Mouse (Mus musculus) gastrocnemius, adult 2 months (tissue): ENCODE measurements around the gene Cbx4. TPM values are rescaled to one million over a fixed set of nuclear protein-coding genes. Genes with fewer than 3 reads are reported as not detected.

Source experiments
- DNase-seq: peaks from one replicate; pipeline ENCODE4 v3.0.0; 2022
- H3K27ac ChIP-seq: fragments of 200-600 bp; 2 replicates; pipeline ENCODE4 v1.8.1; 2022; ENCODE audit warnings: mild to moderate bottlenecking
- H3K4me3 ChIP-seq: fragments of 200-600 bp; 2 replicates; pipeline ENCODE4 v1.8.1; 2022; ENCODE audit warnings: mild to moderate bottlenecking, moderate library complexity
- CTCF ChIP-seq: fragments of 200-600 bp; IDR thresholded peaks from 2 replicates; pipeline ENCODE4 v1.8.1; 2022; ENCODE audit warnings: antibody characterized with exemption, mild to moderate bottlenecking, moderate library complexity
- intact Hi-C: fragments of 180-260 bp; cut with DNase I; formaldehyde crosslinking; loops from one replicate; pipeline ENCODE4 v1.15.1; 2025
- total RNA-seq, 2 experiments: library from RNA; stranded (reverse); gene quantifications; 2 replicates each; pipeline ENCODE4 v1.2.3; 2021

The Cbx4 gene
- total RNA-seq, 2 experiments from 2014 or later = 2.1 to 2.2 TPM

GRCm38 (mm10) chr11:119080461-119081147 is 5.4 kb downstream of the Cbx4 start:
- no peak for DNase-seq
- Histone ChIP-seq H3K27ac (no peak overlapping the region), H3K4me3 (no peak overlapping the region)
- intact Hi-C loops = no loop called here
- no peak for TF ChIP-seq CTCF

GRCm38 (mm10) chr11:119079445-119079837 is 6.6 kb downstream of the Cbx4 start:
- no peak for DNase-seq
- Histone ChIP-seq H3K27ac (peak overlapping the region; percentile 49), H3K4me3 (peak overlapping the region; percentile 46)
- no peak for TF ChIP-seq CTCF
- intact Hi-C loops = no loop called here

GRCm38 (mm10) chr11:119078691-119079444 is 7.2 kb downstream of the Cbx4 start:
- Histone ChIP-seq H3K4me3 (peak overlapping the region; percentile 46), H3K27ac (peak overlapping the region; percentile 49)
- peak; percentile 60 for DNase-seq
- no peak for TF ChIP-seq CTCF
- intact Hi-C loops = no loop called here

- intact Hi-C loops = no loop called here
- TF ChIP-seq CTCF = no peak
- no peak overlapping the region for H3K4me3 ChIP-seq
- DNase-seq = no peak
- H3K27ac ChIP-seq = no peak overlapping the region
These were observed 8.3 kb downstream of the Cbx4 start for GRCm38 (mm10) chr11:119077755-119078154.

- no peak for TF ChIP-seq CTCF
- no peak for DNase-seq
- Histone ChIP-seq H3K27ac (no peak overlapping the region), H3K4me3 (no peak overlapping the region)
- intact Hi-C loops = no loop called here
These were observed 10.2 kb downstream of the Cbx4 start for GRCm38 (mm10) chr11:119075805-119076204.

- H3K27ac ChIP-seq = no peak overlapping the region
- intact Hi-C loops = no loop called here
- no peak overlapping the region for H3K4me3 ChIP-seq
- peak; percentile 7 for DNase-seq
- TF ChIP-seq CTCF = no peak
These were observed 12.1 kb downstream of the Cbx4 start for GRCm38 (mm10) chr11:119073876-119074433.

- no peak overlapping the region for H3K27ac ChIP-seq
- no peak overlapping the region for H3K4me3 ChIP-seq
- intact Hi-C loops = no loop called here
- no peak for DNase-seq
- no peak for TF ChIP-seq CTCF
These were observed 13.0 kb downstream of the Cbx4 start for GRCm38 (mm10) chr11:119072986-119073385.

- no peak for TF ChIP-seq CTCF
- no peak overlapping the region for H3K27ac ChIP-seq
- intact Hi-C loops = no loop called here
- no peak for DNase-seq
- no peak overlapping the region for H3K4me3 ChIP-seq
These were observed 13.8 kb downstream of the Cbx4 start for GRCm38 (mm10) chr11:119072239-119072638.

- intact Hi-C loops = no loop called here
- DNase-seq = peak; percentile 7
- H3K27ac ChIP-seq = no peak overlapping the region
- no peak for TF ChIP-seq CTCF
- H3K4me3 ChIP-seq = no peak overlapping the region
These were observed 19.2 kb downstream of the Cbx4 start for GRCm38 (mm10) chr11:119066841-119067240.

GRCm38 (mm10) chr11:119059256-119059655 is 26.8 kb downstream of the Cbx4 start:
- no peak for DNase-seq
- H3K4me3 ChIP-seq = no peak overlapping the region
- TF ChIP-seq CTCF = no peak
- H3K27ac ChIP-seq = no peak overlapping the region
- intact Hi-C loops = no loop called here

GRCm38 (mm10) chr11:119058041-119058995 is 27.7 kb downstream of the Cbx4 start:
- peak; percentile 23; the same call in 1 of the 2 replicates for TF ChIP-seq CTCF
- DNase-seq = no peak

GRCm38 (mm10) chr11:119057291-119057690 is 28.7 kb downstream of the Cbx4 start:
- H3K27ac ChIP-seq = peak overlapping the region; percentile 80; the same call in 1 of the 2 replicates
- no peak for DNase-seq
- TF ChIP-seq CTCF = no peak
- intact Hi-C loops = no loop called here
- peak overlapping the region; percentile 86 for H3K4me3 ChIP-seq

More at GRCm38 (mm10) chr11:119058041-119058995, 27.7 kb downstream of the Cbx4 start:
- Histone ChIP-seq H3K4me3 (peak overlapping the region; percentile 86), H3K27ac (no peak overlapping the region)
- intact Hi-C loops = no loop called here
